Mouse (Mus musculus) cortical plate, adult 2 months (tissue): ENCODE data around the gene Fadd.

Source experiments
- CTCF ChIP-seq: fragments of 200-500 bp; IDR thresholded peaks from 2 replicates; pipeline ENCODE4 v1.5.1; 2011; ENCODE audit warnings: mild to moderate bottlenecking, control low read depth, low read length; ENCODE audit not compliant: insufficient read depth; ENCODE audit errors: extremely low read depth
- POLR2A ChIP-seq: fragments of 200-500 bp; IDR thresholded peaks from 2 replicates; pipeline ENCODE4 v1.6.1; 2011; ENCODE audit warnings: mild to moderate bottlenecking, low read length, control low read depth; ENCODE audit not compliant: insufficient read depth; ENCODE audit errors: extremely low read depth

GRCm38 (mm10) chr7:144582284-144582980 lies at the start of gene Fadd:
- TF ChIP-seq CTCF (no peak), POLR2A (peak; percentile 78)
